Mouse (Mus musculus) monocyte, adult 59 days (primary cell): ENCODE measurements around the gene Fnip2. TPM values are rescaled to one million over a fixed set of nuclear protein-coding genes. Genes with fewer than 3 reads are reported as not detected.

Experiments used
- total RNA-seq, 2 experiments: library from RNA; stranded (reverse); gene quantifications; one replicate each; pipeline ENCODE4 v1.2.4; 2023

The Fnip2 gene
- total RNA-seq = 10 to 100 TPM; 29.0 to 30.5 TPM

GRCm38 (mm10) chr3:79567703-79568362 lies at the start of gene Fnip2:
TSS of gene Fnip2 (minus strand) at chr3:79567796.

DNA sequence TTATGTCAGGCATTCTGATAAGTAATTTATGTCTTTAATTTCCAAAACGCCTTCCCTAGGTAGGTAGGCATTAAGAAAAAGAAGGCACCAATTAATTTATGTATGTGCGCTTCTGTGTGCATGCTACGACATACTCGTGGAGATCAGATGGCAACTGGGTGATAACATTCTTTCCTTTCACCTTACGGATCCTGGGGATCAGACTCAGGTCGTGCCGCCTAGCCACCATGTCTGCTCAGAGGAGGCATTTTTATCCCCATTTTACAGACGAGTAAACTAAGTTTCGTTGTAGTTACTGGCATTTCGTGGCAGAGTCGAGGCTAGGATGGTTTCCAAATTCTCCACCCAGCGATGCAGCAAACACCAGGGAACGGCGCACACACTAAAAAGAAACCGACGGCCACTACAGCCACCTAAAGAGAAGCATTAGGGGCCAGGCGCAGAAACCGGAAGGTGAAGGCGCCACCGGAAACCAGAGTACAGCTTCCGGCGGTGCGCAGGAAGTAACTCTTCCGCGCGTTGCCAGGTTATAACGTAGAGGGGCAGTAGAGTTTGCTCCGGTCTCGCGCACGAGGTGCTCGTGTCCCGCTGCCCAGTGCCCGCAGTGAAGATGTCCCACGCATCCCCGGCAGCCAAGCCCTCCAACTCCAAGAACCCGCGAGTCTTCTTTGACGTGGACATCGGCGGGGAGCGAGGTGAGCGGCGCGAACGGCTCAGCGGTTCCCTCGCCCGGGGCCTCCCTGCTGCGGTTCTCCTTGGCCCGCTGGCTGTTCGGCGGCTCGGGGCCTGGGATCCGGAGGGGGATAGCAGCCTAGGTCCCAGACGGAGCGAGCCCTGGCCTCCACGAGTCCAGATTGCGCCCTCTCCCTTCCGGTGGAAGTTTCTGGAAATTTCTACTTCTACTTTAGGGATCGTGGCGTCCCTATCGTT lies 23.5 kb upstream of the Fnip2 start, which contains the start of gene Ppid:
TSS of gene Ppid (plus strand) at position 480 of the 930 bp plus-strand sequence.

Other genes with a start within 250 kb of the Fnip2 start
- not detected for gene Gm17359, start 231.1 kb downstream of the Fnip2 start, total RNA-seq
- 10 to 100 TPM; 42.5 to 43.5 TPM for gene Ppid, start 23.5 kb upstream of the Fnip2 start, total RNA-seq
- 1 to 10 TPM; 2.6 to 3.0 TPM for gene 4930579G24Rik, start 61.3 kb upstream of the Fnip2 start, total RNA-seq
- gene Etfdh, start 61.7 kb upstream of the Fnip2 start, total RNA-seq = 10 to 100 TPM; 24.0 to 25.4 TPM
- not detected for gene Rxfp1, start 170.1 kb upstream of the Fnip2 start, total RNA-seq